Mouse (Mus musculus) small intestine, adult 2 months (tissue): ENCODE results near the gene Gmpr.

Source experiments
- CTCF ChIP-seq: fragments of 200-500 bp; IDR thresholded peaks from 2 replicates; pipeline ENCODE4 v1.5.1; 2012; ENCODE audit warnings: low read depth, mild to moderate bottlenecking, control low read depth, inconsistent platforms, low read length, moderate library complexity, mixed read lengths; ENCODE audit not compliant: insufficient replicate concordance, insufficient read length; ENCODE audit errors: extremely low read depth
- POLR2A ChIP-seq: fragments of 200-500 bp; IDR thresholded peaks from 2 replicates; pipeline ENCODE4 v1.6.1; 2012; ENCODE audit warnings: low read depth, mild to moderate bottlenecking, control low read depth, inconsistent platforms, low read length, moderate library complexity

DNA sequence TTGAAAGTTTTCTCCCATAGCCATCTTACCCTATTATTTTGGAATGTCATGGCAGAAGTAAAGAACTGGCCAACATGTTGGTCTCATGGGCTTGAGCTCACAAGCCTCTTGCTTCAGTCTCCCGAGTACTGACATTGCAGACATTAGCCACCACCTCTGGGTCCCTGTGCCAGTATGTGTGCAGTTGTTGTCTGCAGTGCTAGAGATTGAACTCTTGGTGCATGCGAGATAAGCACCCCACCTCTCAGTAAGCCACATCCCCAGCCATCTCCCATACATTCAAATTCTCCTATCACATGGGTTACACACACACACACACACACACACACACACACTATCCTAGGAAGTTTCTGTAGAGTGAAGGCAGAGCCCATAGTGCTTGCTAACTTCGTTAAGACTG is 7.3 kb upstream of the Gmpr start:
- TF ChIP-seq POLR2A (no peak), CTCF (no peak)
